Mouse (Mus musculus) midbrain, embryonic 16.5 days (tissue): Measurements from ENCODE around the gene Podxl2. TPM values are rescaled to one million over a fixed set of nuclear protein-coding genes. Genes with fewer than 3 reads are reported as not detected.

Experiments
- ATAC-seq: fragments of 200-750 bp; cut with Nextera tagmentation; 2 replicates; pipeline ENCODE4 v1.8.0; 2017; ENCODE audit warnings: moderate TSS enrichment
- H3K27ac ChIP-seq: fragments of 300-500 bp; sonication (generic); 2 replicates; pipeline ENCODE4 v1.5.1; 2014; ENCODE audit warnings: mild to moderate bottlenecking, low read length, mixed read lengths
- H3K27me3 ChIP-seq: fragments of 300-500 bp; sonication (generic); 2 replicates; pipeline ENCODE4 v1.6.1; 2014; ENCODE audit warnings: low read depth, low read length, mixed read lengths; ENCODE audit not compliant: control insufficient read depth, insufficient read depth
- H3K36me3 ChIP-seq: fragments of 300-500 bp; sonication (generic); 2 replicates; pipeline ENCODE4 v1.6.1; 2014; ENCODE audit warnings: mild to moderate bottlenecking, low read length, moderate library complexity, mixed read lengths; ENCODE audit not compliant: control insufficient read depth, insufficient read depth
- H3K4me1 ChIP-seq: fragments of 300-500 bp; sonication (generic); 2 replicates; pipeline ENCODE4 v1.6.1; 2014; ENCODE audit warnings: mild to moderate bottlenecking, low read length, mixed read lengths; ENCODE audit not compliant: control insufficient read depth, insufficient read depth
- H3K4me2 ChIP-seq: fragments of 300-500 bp; sonication (generic); 2 replicates; pipeline ENCODE4 v1.6.1; 2014; ENCODE audit warnings: mild to moderate bottlenecking, low read length, mixed read lengths
- H3K4me3 ChIP-seq: fragments of 300-500 bp; sonication (generic); 2 replicates; pipeline ENCODE4 v1.5.1; 2014; ENCODE audit warnings: low read depth, mild to moderate bottlenecking, low read length, moderate library complexity, mixed read lengths
- H3K9ac ChIP-seq: fragments of 300-500 bp; sonication (generic); 2 replicates; pipeline ENCODE4 v1.6.1; 2014; ENCODE audit warnings: low read depth, low read length, mixed read lengths
- H3K9me3 ChIP-seq: fragments of 300-500 bp; sonication (generic); replicated peaks from 2 replicates; pipeline ENCODE4 v1.6.1; 2014; ENCODE audit warnings: mild to moderate bottlenecking, low read length, mixed read lengths; ENCODE audit not compliant: control insufficient read depth, poor library complexity, severe bottlenecking
- WGBS: fragments of 180-500 bp; shearing (Covaris S2); extraction: QIAGEN DNeasy Blood & Tissue Kit; methylation state at CpG from one replicate; pipeline ENCODE4 v1.1.7; 2014; 5-methylcytosine and 5-hydroxymethylcytosine counted together
- polyA plus RNA-seq: library from polyadenylated mRNA; unstranded; fragments of >200 nt; fragmentation: Nextera tagmentation; extraction: Ambion mirVana; gene quantifications from 2 replicates; pipeline ENCODE4 v1.2.1, GENCODE M21; 2015

Gene Podxl2
- polyA plus RNA-seq, 1 experiment from 2014 or later = 671 TPM

DNA sequence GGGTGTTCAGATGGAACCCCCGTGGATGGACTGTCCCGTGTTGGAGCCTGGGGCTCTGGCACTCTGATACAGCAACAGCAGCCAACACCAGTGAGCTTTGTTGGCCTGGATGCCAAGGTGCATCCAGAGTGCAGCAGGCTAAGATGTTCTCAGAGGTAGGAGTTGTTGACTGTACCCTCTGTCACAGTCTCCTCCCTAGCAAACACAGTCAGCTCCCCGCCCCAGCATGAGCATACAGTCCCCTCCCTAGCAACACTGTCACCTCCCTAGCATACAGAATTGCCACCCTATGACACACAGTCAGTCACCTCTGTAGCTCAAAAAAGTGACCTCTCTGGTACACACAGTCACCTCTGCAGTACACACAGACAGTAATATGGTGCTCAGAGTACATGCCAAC lies 57.9 kb downstream of the Podxl2 start:
- Histone ChIP-seq H3K4me2 (no peak overlapping the region), H3K9me3 (no peaks in the 10 kb centered on the region), H3K4me1 (no peaks in the 10 kb centered on the region), H3K9ac (no peak overlapping the region), H3K27ac (no peak overlapping the region), H3K27me3 (no peaks in the 10 kb centered on the region), H3K36me3 (no peaks in the 10 kb centered on the region), H3K4me3 (no peak overlapping the region)
- WGBS = 89% methylated on average over 3 of the region's 3 CpGs
- ATAC-seq = no peak

DNA sequence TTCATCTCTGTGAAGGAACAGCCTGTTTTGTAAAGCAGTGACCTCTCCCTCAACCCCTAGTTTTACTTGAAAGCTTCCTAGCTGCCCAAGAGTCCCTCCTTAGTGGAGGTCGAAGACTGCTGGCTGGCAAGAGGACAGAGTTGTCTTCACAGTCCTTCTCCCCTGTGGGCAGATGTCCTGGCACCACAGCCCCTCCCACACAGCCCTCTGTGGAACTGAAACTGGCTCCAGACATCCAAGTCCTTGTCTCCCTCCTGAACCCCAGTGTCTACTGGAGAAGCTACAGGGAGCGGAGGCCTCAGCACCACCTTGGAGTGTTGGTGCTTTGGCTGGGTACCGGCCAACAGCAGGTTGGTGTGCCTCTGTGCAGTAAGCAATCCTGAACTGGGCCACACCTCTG lies 59.4 kb downstream of the Podxl2 start:
- no peaks in the 10 kb centered on the region for H3K36me3 ChIP-seq

DNA sequence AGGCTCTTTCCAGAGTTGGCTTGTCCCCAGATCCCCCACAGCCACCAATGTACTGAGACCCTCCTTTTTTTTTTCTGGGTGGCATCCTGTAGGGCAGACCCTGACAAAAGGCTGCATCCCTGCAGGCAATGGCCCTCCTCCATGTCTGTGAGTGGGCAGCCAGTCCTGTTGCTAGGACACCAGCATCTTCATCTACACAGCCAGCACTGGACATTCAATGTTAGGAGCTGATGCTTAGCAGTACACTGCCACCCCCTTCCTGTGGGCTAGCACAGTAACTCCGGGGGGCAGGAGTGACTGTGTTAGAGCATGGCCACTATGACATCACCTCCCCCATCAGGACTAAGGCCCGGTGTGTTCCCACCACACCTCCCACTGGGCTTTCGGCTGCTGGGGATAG lies 59.8 kb downstream of the Podxl2 start:
- peak; percentile 59; the same call in 1 of the 2 replicates for ATAC-seq
- no peaks in the 10 kb centered on the region for H3K27me3 ChIP-seq
- no peak overlapping the region for H3K4me2 ChIP-seq
- H3K36me3 ChIP-seq = no peaks in the 10 kb centered on the region
- no peaks in the 10 kb centered on the region for H3K9me3 ChIP-seq
- no peaks in the 10 kb centered on the region for H3K4me1 ChIP-seq
- no peak overlapping the region for H3K4me3 ChIP-seq
- 38% methylated on average over 3 of the region's 3 CpGs for WGBS
- no peak overlapping the region for H3K27ac ChIP-seq
- no peak overlapping the region for H3K9ac ChIP-seq

More for the DNA sequence above, 59.4 kb downstream of the Podxl2 start:
- H3K27ac ChIP-seq = no peak overlapping the region
- 0 out of 2 replicates have a peak, but pooled peaks have one; percentile 25 for ATAC-seq
- H3K9me3 ChIP-seq = no peaks in the 10 kb centered on the region
- H3K9ac ChIP-seq = no peak overlapping the region
- H3K4me1 ChIP-seq = no peaks in the 10 kb centered on the region
- 79% methylated on average over 3 of the region's 3 CpGs for WGBS
- no peaks in the 10 kb centered on the region for H3K27me3 ChIP-seq
- H3K4me3 ChIP-seq = no peak overlapping the region
- no peak overlapping the region for H3K4me2 ChIP-seq

DNA sequence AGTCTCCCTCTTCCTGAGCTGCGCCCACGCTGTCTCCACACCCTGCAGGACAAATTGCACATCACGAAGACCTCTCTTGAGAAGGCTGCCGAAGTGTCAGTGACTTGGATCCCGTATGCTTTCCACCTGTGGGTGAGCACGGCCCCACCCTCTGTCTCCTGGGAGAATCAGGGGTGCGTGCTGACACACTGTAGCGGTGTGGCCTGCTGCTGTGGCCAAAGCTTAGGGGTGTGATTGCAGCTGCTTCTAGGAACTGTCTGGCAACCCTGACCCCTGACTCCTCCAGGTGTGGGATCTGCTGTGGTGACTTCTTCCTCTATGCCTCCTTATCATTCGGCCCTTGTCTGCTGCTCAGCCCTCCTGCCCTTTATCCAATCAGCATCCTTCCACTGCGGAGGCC lies 61.0 kb downstream of the Podxl2 start:
- H3K36me3 ChIP-seq = no peaks in the 10 kb centered on the region
- H3K4me2 ChIP-seq = no peak overlapping the region
- no peak overlapping the region for H3K4me3 ChIP-seq
- no peaks in the 10 kb centered on the region for H3K27me3 ChIP-seq
- WGBS = 81% methylated on average over 10 of the region's 10 CpGs
- no peaks in the 10 kb centered on the region for H3K4me1 ChIP-seq
- ATAC-seq = no peak
- H3K9ac ChIP-seq = no peak overlapping the region
- H3K27ac ChIP-seq = no peak overlapping the region
- no peaks in the 10 kb centered on the region for H3K9me3 ChIP-seq

DNA sequence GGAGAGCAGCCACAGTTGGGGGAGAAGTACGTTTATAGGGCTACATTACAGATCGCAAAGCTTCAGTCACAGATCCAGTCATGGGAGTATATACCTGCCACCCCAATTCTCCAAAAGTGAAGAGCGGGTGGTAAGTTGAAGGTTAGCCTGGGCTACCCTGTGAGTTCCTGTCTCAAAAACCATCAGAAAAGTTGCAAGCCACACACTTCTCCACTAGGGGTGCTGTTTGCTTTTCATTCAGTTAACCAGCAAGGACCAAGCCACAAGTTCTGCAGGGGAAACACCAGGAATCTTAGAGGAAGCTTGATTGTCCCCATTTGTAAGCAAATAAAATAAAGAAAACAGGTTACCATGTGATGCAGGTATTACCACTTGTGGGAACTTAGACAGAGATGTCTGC lies 62.0 kb downstream of the Podxl2 start:
- no peak overlapping the region for H3K4me2 ChIP-seq
- ATAC-seq = no peak
- no peak overlapping the region for H3K27ac ChIP-seq
- 61% methylated on average over 3 of the region's 3 CpGs for WGBS
- H3K36me3 ChIP-seq = no peaks in the 10 kb centered on the region
- no peaks in the 10 kb centered on the region for H3K9me3 ChIP-seq
- no peaks in the 10 kb centered on the region for H3K27me3 ChIP-seq
- no peak overlapping the region for H3K9ac ChIP-seq
- no peaks in the 10 kb centered on the region for H3K4me1 ChIP-seq
- H3K4me3 ChIP-seq = no peak overlapping the region

DNA sequence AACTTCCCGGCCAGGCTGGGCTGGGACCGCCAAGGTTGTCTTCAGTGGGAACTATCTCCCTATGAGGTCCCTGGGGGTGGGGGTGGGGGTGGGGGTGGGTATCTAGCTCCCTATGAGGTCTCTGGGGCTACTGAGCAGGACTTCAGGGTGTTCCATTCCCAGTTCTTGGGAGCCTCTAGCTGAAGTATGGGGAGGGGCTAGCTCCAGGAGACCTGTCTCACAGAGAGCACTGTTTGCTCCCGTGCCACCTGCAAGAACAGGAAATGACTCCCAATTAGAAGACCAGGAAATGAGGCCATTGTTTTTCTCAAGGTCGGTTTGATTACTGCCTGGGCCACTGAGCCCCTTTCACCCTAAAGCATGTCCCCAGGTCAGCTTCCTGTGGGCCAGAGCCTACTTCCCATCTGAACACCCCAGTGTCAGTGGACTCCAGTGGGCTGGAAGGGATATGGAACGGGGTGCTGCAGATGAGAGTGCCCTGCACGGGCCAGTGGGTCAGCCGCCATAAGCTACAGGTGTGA lies 62.9 kb downstream of the Podxl2 start:
- no peak overlapping the region for H3K4me2 ChIP-seq
- ATAC-seq = no peak
- H3K4me1 ChIP-seq = no peaks in the 10 kb centered on the region
- no peak overlapping the region for H3K27ac ChIP-seq
- 73% methylated on average over 7 of the region's 7 CpGs for WGBS
- H3K36me3 ChIP-seq = no peaks in the 10 kb centered on the region
- H3K9ac ChIP-seq = no peak overlapping the region
- H3K4me3 ChIP-seq = no peak overlapping the region
- H3K27me3 ChIP-seq = no peaks in the 10 kb centered on the region
- no peaks in the 10 kb centered on the region for H3K9me3 ChIP-seq

DNA sequence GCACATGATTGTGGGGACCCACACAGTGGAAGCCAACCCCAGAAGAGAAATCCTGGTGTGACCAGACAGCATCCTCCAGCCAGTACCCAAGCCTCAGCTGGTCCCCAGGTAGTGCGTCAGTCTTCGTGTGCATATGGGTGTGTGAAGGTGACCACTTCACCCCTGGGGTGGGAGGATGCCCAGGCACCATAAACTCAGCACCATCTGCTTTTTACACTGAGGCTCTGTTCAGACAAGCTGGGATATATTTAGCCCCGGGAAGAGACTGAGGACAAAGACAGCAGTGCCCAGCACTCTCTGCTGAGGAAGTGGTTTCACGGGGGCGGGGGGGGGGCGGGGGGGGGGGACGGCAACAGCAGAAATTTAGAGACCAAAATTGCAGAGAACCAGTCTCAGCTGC lies 63.4 kb downstream of the Podxl2 start:
- Histone ChIP-seq H3K27me3 (no peaks in the 10 kb centered on the region), H3K4me1 (no peaks in the 10 kb centered on the region), H3K4me3 (no peak overlapping the region), H3K4me2 (no peak overlapping the region), H3K9ac (no peak overlapping the region), H3K36me3 (no peaks in the 10 kb centered on the region), H3K27ac (no peak overlapping the region), H3K9me3 (no peaks in the 10 kb centered on the region)
- WGBS = 66% methylated on average over 7 of the region's 7 CpGs
- no peak for ATAC-seq

DNA sequence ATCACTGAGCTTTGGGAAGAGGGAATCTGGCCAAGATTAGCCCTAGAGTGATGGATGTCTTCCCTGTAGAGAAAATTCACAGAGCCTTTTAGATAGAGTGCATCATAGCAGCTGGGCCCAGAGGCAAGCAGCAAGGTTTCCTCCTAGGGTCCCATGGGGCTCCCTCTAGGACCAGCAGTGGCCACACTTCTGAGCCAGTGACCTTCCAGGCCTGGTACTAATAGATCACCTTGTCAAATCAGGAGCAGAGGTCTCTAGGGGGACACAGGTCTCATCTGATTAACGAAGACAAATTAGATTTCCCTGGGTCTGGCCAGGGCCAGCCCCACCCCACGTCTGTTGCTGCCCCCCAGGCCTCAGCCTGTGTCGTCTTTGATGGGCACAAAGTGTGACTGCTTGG lies 64.6 kb downstream of the Podxl2 start:
- Histone ChIP-seq H3K36me3 (no peaks in the 10 kb centered on the region), H3K27me3 (no peaks in the 10 kb centered on the region), H3K4me1 (no peaks in the 10 kb centered on the region), H3K27ac (no peak overlapping the region), H3K4me2 (no peak overlapping the region), H3K4me3 (no peak overlapping the region), H3K9me3 (no peaks in the 10 kb centered on the region), H3K9ac (no peak overlapping the region)
- WGBS = 68% methylated on average over 3 of the region's 3 CpGs
- ATAC-seq = no peak

DNA sequence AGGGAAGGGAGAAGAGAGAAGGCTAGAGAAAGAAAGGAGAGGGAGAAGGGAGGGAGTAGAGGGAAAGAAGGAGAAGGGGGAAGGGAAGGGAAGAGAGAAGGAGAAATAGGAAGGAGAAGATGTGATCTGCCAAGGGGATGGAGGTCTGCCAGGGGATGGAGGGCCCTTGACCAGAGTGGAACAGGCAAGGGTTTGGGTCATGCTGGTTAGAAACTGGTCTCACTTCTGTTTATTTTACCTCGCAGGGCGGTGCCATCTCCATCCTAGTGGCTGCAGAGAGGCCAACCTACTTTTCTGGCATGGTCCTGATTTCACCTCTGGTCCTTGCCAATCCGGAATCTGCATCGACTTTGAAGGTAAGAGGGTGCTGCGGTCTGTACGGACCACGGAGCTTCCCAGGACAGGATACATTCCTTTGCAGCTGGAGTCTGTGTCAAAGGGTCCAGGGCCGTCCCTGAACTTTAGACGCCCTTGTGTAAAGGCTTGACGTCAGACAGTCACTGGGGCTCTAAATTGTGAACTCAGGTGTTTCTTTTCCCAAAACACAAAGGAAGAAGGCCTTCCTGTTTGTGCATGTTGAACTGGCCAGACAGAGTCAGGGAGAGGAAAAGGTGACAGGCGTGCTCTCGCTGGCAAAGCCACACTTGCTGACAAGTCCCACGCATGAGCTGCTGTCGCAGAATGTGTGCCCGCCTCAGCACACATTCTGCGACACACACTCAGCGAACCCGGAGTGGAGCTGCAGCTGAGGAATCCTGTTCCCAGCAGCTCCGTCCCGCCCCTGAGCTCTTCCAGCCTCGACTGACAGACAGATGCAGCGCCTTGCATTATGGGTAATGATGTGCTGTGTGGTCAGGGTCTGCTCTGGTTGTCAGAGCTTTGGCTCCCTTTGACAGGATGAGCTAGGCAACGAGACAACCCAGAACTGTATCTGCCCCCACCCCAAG lies 65.5 kb downstream of the Podxl2 start:
- Histone ChIP-seq H3K4me3 (no peak overlapping the region), H3K4me2 (no peak overlapping the region), H3K9ac (no peak overlapping the region), H3K9me3 (no peaks in the 10 kb centered on the region), H3K4me1 (no peaks in the 10 kb centered on the region), H3K27ac (no peak overlapping the region), H3K27me3 (no peaks in the 10 kb centered on the region), H3K36me3 (no peaks in the 10 kb centered on the region)
- ATAC-seq = no peak
- 74% methylated on average over 23 of the region's 23 CpGs for WGBS
